Mouse (Mus musculus) heart, adult 2 months (tissue): ENCODE results near the gene Map2k4.

Source experiments
- EP300 ChIP-seq: fragments of 200-500 bp; IDR thresholded peaks from 2 replicates; pipeline ENCODE4 v1.6.1; 2011; ENCODE audit warnings: low read depth, low read length, control low read depth; ENCODE audit not compliant: insufficient read depth
- POLR2A ChIP-seq: fragments of 200-500 bp; IDR thresholded peaks from 2 replicates; pipeline ENCODE4 v1.6.1; 2011; ENCODE audit warnings: mild to moderate bottlenecking, low read depth, low read length, control low read depth; ENCODE audit not compliant: insufficient read depth

GRCm38 (mm10) chr11:65773535-65773934 lies 14.6 kb downstream of the Map2k4 start:
- no peak for TF ChIP-seq POLR2A
- TF ChIP-seq EP300 = no peak
